Mouse (Mus musculus): ENCODE data around the gene Ppp6r3. TPM values are rescaled to one million over a fixed set of nuclear protein-coding genes. Genes with fewer than 3 reads are reported as not detected.
"Not testable (repeated sequence)": the region's sequence is repeated elsewhere in the genome, so short reads cannot be mapped to it uniquely, and the experiment has no call there.

The Ppp6r3 gene
- polyA plus RNA-seq, 1 experiment, result 32.4 TPM

DNA sequence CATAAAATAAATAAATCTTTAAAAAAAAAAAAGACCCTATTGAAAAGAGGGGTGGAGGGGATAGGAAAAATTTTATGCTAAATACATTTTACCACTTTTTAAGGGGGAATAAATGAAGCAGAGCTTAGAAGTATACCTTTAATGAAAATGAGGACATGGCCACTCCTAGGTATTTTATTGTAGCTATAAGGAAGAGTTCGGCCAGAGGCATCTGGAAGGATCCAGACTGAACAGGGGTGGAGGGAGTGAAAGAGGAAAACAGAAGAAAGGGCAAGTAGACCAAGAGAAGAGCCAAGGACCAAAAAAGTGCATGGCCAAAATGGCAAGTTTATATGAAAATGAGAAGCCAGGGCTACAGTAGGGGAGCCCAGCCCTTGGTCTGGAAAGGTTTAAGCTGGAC lies 25.4 kb downstream of the Ppp6r3 start:
- Histone ChIP-seq H3K4me3 (ENCODE audit: insufficient read depth, low read depth, low read length) (no peak overlapping the region), H3K4me1 (ENCODE audit: control insufficient read depth, insufficient read depth, insufficient read length, low read length) (peaks cover 15% of the 10 kb centered on the region; the same call in 1 of the 2 replicates), H3K27ac (replicated peaks; ENCODE audit: low read depth, low read length) (no peak overlapping the region)

GRCm38 (mm10) chr19:3549263-3549662 lies 26.3 kb downstream of the Ppp6r3 start:
- H3K27ac ChIP-seq (replicated peaks; ENCODE audit: low read depth, low read length), result no peak overlapping the region
- no peak overlapping the region for H3K4me3 ChIP-seq (ENCODE audit: insufficient read depth, low read depth, low read length)
- H3K4me1 ChIP-seq (ENCODE audit: control insufficient read depth, insufficient read depth, insufficient read length, low read length), result peaks cover 15% of the 10 kb centered on the region; the same call in 1 of the 2 replicates

DNA sequence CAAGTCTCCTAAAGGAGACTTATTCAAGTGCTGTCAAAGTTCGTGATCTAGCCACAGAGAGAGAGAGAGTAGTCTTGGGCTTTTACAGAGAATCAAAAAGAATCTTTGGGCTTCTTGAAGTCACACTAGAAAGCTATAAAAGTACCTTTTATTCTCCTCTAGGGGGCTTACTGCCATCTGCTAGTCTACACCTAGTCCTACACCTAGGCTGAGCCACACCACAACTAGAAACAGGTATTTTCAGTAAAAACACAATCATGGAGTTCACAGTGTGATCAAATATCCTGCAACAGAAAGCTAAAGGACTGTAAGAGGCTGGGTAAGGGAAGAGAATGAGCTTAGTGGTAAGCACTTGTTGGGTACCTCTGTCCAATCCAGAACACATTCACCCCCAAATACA lies 27.2 kb downstream of the Ppp6r3 start:
- no peak overlapping the region for H3K27ac ChIP-seq (replicated peaks; ENCODE audit: low read depth, low read length)

DNA sequence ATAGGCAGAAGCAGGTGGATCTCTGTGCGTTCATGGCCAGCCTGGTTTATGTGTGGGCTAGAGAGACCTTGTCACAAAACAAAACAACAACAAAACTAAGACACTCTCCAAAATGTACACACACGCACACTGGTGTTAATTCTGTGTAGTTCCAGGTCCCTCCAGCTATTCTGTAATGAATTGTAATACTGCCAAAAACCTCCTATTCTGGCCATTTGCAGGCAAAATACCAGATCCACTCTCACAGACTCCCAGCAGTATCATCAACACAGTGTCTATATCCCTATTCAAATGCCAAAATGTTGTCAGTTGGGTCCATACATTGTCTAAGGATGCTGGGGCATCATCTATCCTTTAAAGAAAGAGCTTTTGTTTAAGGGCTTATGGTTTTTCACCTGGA lies 30.6 kb downstream of the Ppp6r3 start:
- Histone ChIP-seq H3K4me3 (ENCODE audit: insufficient read depth, low read depth, low read length) (no peak overlapping the region), H3K27ac (replicated peaks; ENCODE audit: low read depth, low read length) (no peak overlapping the region), H3K4me1 (ENCODE audit: control insufficient read depth, insufficient read depth, insufficient read length, low read length) (peaks cover 17% of the 10 kb centered on the region; the same call in 1 of the 2 replicates)

More for the DNA sequence above, 27.2 kb downstream of the Ppp6r3 start:
- Histone ChIP-seq H3K4me3 (ENCODE audit: insufficient read depth, low read depth, low read length) (no peak overlapping the region), H3K4me1 (ENCODE audit: control insufficient read depth, insufficient read depth, insufficient read length, low read length) (peaks cover 19% of the 10 kb centered on the region; the same call in 1 of the 2 replicates)

- Histone ChIP-seq H3K4me1 (ENCODE audit: control insufficient read depth, insufficient read depth, insufficient read length, low read length) (peaks cover 26% of the 10 kb centered on the region), H3K27ac (replicated peaks; ENCODE audit: low read depth, low read length) (no peak overlapping the region), H3K4me3 (ENCODE audit: insufficient read depth, low read depth, low read length) (no peak overlapping the region)
Observed at GRCm38 (mm10) chr19:3542591-3542990, 33.0 kb downstream of the Ppp6r3 start.

DNA sequence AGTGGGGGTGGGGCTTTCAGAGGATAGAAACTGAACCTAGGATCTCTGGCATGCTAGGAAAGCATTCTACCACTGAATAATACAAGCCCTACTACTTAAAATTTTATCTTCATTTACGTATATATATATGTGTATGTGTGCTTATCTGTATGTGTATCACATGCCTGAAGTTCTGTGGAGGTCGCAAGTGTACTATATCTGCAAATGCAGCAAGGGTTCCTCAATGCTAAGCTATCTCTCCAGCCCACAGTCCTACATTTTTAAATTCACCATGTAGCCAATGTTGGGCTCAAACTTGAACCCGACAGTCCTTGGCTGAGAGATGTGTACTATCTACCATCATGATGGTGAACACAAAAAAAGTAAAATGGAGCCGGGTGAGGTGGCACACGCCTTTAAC lies 34.6 kb downstream of the Ppp6r3 start:
- Histone ChIP-seq H3K4me1 (ENCODE audit: control insufficient read depth, insufficient read depth, insufficient read length, low read length) (peaks cover 20% of the 10 kb centered on the region), H3K27ac (replicated peaks; ENCODE audit: low read depth, low read length) (no peak overlapping the region), H3K4me3 (ENCODE audit: insufficient read depth, low read depth, low read length) (no peak overlapping the region)

GRCm38 (mm10) chr19:3540254-3540653 lies 35.3 kb downstream of the Ppp6r3 start:
- no peak overlapping the region for H3K4me3 ChIP-seq (ENCODE audit: insufficient read depth, low read depth, low read length)

GRCm38 (mm10) chr19:3539456-3539855 lies 36.1 kb downstream of the Ppp6r3 start:
- Histone ChIP-seq H3K27ac (replicated peaks; ENCODE audit: low read depth, low read length) (no peak overlapping the region), H3K4me1 (ENCODE audit: control insufficient read depth, insufficient read depth, insufficient read length, low read length) (peaks cover 23% of the 10 kb centered on the region), H3K4me3 (ENCODE audit: insufficient read depth, low read depth, low read length) (no peak overlapping the region)

More at GRCm38 (mm10) chr19:3540254-3540653, 35.3 kb downstream of the Ppp6r3 start:
- H3K4me1 ChIP-seq (ENCODE audit: control insufficient read depth, insufficient read depth, insufficient read length, low read length), result peaks cover 18% of the 10 kb centered on the region
- no peak overlapping the region for H3K27ac ChIP-seq (replicated peaks; ENCODE audit: low read depth, low read length)

GRCm38 (mm10) chr19:3537658-3538057 lies 37.9 kb downstream of the Ppp6r3 start:
- Histone ChIP-seq H3K4me1 (ENCODE audit: control insufficient read depth, insufficient read depth, insufficient read length, low read length) (peaks cover 22% of the 10 kb centered on the region), H3K27ac (replicated peaks; ENCODE audit: low read depth, low read length) (no peak overlapping the region), H3K4me3 (ENCODE audit: insufficient read depth, low read depth, low read length) (no peak overlapping the region)

- Histone ChIP-seq H3K4me3 (ENCODE audit: insufficient read depth, low read depth, low read length) (no peak overlapping the region), H3K4me1 (ENCODE audit: control insufficient read depth, insufficient read depth, insufficient read length, low read length) (peaks cover 24% of the 10 kb centered on the region), H3K27ac (replicated peaks; ENCODE audit: low read depth, low read length) (no peak overlapping the region)
Observed at GRCm38 (mm10) chr19:3534945-3535344, 40.6 kb downstream of the Ppp6r3 start.

GRCm38 (mm10) chr19:3533266-3533966 lies 42.1 kb downstream of the Ppp6r3 start:
- H3K4me3 ChIP-seq (ENCODE audit: insufficient read depth, low read depth, low read length); H3K27ac ChIP-seq (replicated peaks; ENCODE audit: low read depth, low read length): not testable (repeated sequence)
- peaks cover 24% of the 10 kb centered on the region for H3K4me1 ChIP-seq (ENCODE audit: control insufficient read depth, insufficient read depth, insufficient read length, low read length)

DNA sequence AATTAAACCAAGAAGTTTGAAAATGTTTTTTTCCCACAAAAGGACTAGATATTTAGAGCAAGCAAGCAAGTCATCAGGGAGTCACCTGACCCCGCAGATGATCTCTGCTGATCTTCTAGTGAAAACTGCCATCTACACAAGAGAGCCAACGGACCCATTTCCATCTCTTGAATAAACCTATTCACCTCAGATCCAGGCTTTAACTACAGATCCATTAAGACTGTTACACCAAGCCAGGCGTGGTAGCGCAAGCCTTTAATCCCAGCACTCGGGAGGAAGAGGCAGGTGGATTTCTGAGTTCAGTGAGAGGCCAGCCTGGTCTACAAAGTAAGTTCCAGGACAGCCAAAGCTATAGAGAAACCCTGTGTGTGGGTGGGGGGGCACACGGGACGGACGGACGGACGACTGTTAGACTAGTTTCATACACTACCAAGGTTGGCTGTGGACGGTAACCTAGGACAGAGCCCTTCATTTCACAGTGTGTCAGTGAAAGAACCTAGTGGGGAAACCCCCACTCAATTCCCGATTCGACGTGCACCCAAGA lies 42.8 kb downstream of the Ppp6r3 start:
- Histone ChIP-seq H3K27ac (replicated peaks; ENCODE audit: low read depth, low read length) (no peak overlapping the region), H3K4me1 (ENCODE audit: control insufficient read depth, insufficient read depth, insufficient read length, low read length) (peaks cover 23% of the 10 kb centered on the region), H3K4me3 (ENCODE audit: insufficient read depth, low read depth, low read length) (no peak overlapping the region)

- Histone ChIP-seq H3K4me1 (ENCODE audit: control insufficient read depth, insufficient read depth, insufficient read length, low read length) (peaks cover 15% of the 10 kb centered on the region), H3K27ac (replicated peaks; ENCODE audit: low read depth, low read length) (no peak overlapping the region), H3K4me3 (ENCODE audit: insufficient read depth, low read depth, low read length) (no peak overlapping the region)
Observed at GRCm38 (mm10) chr19:3529781-3530180, 45.8 kb downstream of the Ppp6r3 start.

GRCm38 (mm10) chr19:3528646-3529045 lies 46.9 kb downstream of the Ppp6r3 start:
- H3K4me3 ChIP-seq (ENCODE audit: insufficient read depth, low read depth, low read length), result no peak overlapping the region
- H3K27ac ChIP-seq (replicated peaks; ENCODE audit: low read depth, low read length), result no peak overlapping the region
- peaks cover 8% of the 10 kb centered on the region; the same call in 1 of the 2 replicates for H3K4me1 ChIP-seq (ENCODE audit: control insufficient read depth, insufficient read depth, insufficient read length, low read length)

DNA sequence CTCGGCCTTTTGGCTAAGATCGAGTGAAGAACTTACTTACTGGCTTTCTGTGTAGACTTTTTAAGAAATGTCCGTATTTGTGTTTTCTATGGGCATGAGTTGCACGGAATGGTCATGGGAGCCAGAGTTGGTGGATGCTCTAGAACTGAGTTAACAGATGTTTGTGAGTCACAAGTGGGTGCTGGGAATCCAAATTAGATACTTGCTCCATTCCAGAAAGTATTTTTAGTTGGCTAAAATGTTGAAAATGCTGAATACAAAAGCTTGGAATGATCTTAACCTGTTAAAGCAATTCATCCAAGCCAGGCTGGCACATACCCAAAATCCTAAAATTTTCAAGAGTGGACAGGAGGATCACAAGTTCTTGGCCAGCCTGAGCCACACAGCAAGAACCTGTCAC lies 48.0 kb downstream of the Ppp6r3 start:
- peaks cover 8% of the 10 kb centered on the region; the same call in 1 of the 2 replicates for H3K4me1 ChIP-seq (ENCODE audit: control insufficient read depth, insufficient read depth, insufficient read length, low read length)

More for the DNA sequence above, 48.0 kb downstream of the Ppp6r3 start:
- no peak overlapping the region for H3K27ac ChIP-seq (replicated peaks; ENCODE audit: low read depth, low read length)
- no peak overlapping the region for H3K4me3 ChIP-seq (ENCODE audit: insufficient read depth, low read depth, low read length)

All from brown adipose tissue, adult 24 weeks (tissue).